Mouse (Mus musculus) fat pad, adult 2 months (tissue): ENCODE measurements around the gene Npas2.

ENCODE experiments used
- DNase-seq: peaks from one replicate; pipeline ENCODE4 v3.0.0-alpha.2; 2011; ENCODE audit warnings: low read depth, low spot score; ENCODE audit errors: extremely low read depth

Npas2 gene

DNA sequence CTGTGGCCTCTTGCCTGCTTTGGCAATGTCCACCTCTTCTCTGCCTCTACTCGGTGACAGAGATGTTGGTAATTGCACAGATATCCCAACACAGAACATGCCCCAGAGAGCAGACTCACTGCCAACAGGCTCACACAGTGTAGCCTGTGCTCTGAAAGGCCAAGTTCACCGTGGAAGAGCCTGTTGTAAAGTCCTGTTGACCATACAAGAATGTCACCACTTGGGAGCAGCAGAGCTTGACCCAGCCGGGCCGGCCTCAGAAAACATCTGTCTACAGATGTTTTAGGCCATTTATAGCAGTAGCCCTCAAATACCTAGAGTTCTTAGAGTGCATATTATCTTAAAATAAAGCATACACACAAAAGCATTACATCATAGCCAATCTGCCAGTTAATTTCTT is 213.6 kb downstream of the Npas2 start:
- no peak for DNase-seq

DNA sequence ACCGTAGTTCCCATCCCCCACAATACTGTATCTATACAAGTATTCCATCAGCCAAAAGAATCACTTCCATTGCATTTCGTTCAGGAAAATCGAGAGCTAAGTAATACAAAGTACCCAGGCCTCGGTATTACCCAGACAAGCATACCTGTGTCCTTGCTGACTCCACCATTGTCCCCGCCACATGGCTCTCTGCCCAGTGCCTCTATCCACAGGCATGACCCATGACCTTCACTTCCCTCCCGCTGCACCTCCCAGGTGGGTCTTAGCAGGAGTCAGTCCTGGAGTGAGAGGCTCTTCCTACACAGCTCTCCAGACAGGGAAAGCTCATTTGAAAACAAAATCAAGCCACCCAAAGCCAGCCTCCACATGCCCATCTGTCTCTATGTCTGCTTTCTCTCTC is 214.6 kb downstream of the Npas2 start:
- no peak for DNase-seq

DNA sequence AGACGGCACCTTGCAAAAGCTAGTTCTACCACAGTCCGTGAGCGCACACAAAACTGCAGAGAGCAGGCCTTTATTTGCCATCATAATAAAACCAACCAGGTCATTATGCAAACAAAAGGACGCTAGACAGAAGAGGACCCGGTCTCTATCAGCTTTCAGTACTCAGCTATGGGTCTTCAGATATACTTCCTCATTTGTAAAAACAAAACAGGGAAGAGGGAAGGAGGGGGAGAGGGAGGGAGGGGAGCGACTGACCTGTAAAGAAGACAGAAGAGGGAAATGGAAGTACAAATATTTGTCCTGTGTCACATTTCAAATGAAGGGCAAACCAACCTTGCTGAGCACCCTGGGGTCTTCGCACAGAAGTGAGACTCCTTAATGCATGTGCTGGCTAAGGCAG is 215.1 kb downstream of the Npas2 start:
- DNase-seq, result no peak

DNA sequence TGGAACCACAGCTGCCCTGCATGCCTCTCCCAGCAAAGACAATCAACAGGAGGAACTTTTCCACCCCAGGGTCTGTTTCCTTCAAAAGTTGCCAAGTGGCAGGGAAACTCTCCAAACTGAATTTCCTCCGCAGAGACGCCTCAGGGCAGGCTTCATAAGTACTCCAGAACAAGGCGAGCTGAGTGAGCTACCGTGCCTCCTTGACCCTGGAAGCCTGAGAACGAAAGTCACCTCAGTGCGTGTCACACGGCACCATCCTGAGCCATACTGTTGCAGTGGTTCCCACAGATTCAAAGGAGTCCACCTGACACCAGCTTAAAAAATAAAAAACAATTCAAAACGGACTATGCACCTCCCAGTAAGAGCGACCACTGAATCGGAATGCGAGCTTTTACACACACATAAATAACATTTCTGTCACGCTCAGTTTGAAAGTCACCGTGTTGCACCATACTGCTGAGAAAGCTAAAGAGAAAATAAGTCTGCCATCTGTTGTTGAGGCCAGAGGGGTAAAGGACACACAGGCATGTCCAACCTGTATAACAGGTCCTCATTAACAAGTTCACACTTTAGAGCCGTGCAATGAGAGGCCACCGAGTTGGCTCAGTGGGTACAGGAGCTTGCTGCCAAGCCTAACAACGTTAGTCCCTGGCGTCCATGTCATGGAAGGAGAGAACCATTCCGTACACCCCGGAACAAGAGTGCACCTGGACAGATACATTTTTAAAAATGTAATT is 216.7 kb downstream of the Npas2 start:
- DNase-seq, result peak; percentile 91
